Mouse (Mus musculus): ENCODE data around the gene Gfra1.

Gfra1 gene

GRCm38 (mm10) chr19:58336802-58337201 is 118.9 kb downstream of the Gfra1 start:
- no peak for DNase-seq (ENCODE audit: low read depth in 1 of 2, low spot score in 2 of 2)

- no peak for DNase-seq (ENCODE audit: low read depth in 1 of 2, low spot score in 2 of 2)
These were observed 119.9 kb downstream of the Gfra1 start for GRCm38 (mm10) chr19:58335585-58336530.

DNA sequence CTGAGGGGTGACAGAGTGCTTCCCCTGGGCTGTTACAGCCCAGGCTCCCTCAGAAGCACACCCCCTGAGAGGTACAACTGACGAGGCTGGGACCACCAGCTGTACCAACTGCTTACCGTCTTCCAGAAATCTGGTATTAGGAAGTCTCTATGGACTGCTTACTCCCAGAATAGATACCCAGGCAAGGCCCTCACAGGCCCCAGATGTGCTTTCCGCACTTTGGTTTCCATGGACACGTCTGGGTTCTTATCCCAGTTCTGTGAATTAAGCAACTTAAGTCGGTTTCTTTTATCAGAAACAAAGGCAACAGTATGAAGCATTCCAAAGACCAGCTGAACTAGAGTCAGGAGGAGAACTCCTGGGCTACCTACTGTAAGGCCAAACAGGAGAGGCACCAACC is 126.4 kb downstream of the Gfra1 start:
- no peak for DNase-seq (ENCODE audit: low read depth in 1 of 2, low spot score in 2 of 2)

DNA sequence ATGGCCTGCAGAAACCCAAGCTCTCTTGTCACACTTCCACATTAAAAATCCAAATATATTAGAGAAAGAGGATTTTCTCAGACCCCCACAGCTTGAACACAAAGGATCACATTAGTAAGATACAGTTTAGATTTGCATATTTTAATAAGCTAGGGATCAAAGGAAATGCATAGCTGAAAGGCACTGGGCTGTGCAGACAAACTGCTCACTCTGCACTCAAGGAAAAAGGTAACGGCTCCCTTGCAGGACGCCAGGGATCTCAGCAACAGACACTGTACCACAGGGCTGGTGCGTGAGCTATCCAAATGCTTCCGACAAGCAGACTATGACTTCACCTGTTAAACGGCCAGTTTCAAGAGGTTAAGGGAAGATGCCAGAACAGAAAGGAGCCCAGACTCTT is 127.7 kb downstream of the Gfra1 start:
- no peak for DNase-seq (ENCODE audit: low read depth in 1 of 2, low spot score in 2 of 2)

- no peak for DNase-seq (ENCODE audit: low read depth in 1 of 2, low spot score in 2 of 2)
These were observed 139.2 kb downstream of the Gfra1 start for GRCm38 (mm10) chr19:58316474-58316873.

DNA sequence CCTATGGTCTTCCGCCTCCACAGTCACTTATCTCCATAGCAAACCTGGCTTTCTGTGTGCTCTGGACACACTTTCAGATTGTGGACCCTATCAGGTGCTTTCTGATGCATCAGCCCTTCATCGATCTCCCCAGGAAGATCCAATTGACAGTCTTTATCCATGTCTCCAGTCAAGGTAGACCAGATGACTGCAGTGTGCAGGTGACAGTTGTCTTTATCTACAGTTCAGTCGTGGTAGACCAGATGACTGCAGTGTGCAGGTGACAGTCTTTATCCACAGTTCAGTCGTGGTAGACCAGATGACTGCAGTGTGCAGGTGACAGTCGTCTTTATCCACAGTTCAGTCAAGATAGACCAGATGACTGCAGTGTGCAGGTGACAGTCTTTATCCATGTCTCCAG is 140.0 kb downstream of the Gfra1 start:
- DNase-seq (ENCODE audit: low read depth in 1 of 2, low spot score in 2 of 2), result no peak

DNA sequence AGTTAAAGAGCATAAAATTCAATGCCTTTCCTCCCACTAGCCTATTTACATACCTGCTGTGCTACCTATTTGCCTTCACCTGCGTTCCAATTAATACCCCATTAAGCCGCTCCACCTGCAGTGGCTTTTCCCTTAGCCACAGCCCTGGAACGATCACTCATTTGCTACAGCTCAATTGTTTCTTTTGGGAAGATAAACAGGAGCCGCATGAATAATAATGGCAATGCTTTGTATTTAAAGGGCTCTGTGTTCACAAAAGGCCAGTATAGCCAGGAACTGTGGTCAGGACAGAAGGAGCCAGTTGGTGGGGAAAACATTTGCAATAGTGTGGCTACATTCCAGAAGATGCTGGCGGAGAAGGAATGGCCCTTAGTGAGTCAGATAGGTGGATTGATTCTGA is 141.1 kb downstream of the Gfra1 start:
- DNase-seq (ENCODE audit: low read depth in 1 of 2, low spot score in 2 of 2), result no peak

DNA sequence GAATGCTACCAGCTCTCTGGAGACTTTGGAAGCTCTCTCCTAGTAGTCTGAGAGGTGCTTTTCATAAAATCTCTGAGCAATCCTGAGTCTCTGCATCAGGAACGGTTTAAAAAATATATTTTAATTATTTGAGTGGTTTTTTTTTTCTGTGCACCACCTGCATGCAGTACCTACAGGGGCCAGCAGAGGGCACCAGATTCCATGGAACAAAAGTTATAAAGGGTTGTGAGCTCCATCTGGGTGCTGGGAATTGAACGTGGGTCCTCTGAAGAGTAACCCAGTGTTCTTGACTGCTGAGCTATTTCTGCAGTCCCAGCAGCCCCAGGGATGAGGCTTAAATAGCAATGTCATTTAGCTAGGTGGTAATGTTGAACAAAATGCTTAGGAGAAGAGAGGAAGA is 141.9 kb downstream of the Gfra1 start:
- DNase-seq (ENCODE audit: low read depth in 1 of 2, low spot score in 2 of 2), result no peak

GRCm38 (mm10) chr19:58312492-58312891 is 143.2 kb downstream of the Gfra1 start:
- no peak for DNase-seq (ENCODE audit: low read depth in 1 of 2, low spot score in 2 of 2)

DNA sequence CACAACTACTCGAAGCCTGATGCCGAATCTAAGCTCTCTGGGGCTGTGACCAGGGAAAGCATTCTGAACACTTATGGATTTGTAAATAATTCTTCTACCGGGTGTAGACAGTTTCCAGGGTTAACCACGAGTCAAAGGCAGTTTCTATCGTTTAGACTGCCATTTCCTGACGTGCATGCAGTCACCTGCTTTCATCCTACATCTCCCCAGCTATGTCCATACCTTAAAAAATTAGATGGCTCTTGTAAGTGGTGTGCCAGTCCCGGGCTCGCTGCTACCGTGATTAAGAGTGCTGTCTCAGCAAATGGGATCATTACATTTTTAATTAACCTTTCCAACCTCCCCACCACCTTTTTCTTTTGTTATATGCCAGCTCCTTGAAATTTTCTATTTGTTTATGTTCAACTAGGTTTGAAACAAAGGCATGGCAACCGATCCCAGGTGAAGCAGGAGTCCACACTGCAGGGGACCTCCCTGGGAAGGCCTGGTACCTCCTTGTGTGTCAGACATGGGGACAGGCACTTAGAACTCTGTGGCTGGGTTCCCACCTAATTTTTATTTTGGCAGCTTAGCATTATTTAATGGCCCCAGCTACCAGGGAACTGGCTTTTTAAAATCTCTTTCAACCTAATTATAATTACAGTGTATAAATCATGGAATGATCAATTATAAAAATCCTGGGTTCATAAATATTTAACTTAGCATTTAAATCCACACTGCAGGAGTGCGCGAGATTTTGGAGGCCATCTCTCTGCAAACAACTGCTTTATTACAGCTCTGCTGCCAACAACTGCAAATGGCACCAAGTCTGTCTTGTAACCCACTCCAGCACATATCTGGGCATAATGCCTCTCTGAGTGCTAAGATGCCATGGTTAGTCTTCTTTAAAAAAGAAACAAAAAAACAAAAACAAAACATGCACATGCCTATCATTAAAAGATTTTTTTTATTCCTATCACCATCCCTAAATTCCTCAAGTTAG is 145.1 kb downstream of the Gfra1 start:
- no peak for DNase-seq (ENCODE audit: low read depth in 1 of 2, low spot score in 2 of 2)

DNA sequence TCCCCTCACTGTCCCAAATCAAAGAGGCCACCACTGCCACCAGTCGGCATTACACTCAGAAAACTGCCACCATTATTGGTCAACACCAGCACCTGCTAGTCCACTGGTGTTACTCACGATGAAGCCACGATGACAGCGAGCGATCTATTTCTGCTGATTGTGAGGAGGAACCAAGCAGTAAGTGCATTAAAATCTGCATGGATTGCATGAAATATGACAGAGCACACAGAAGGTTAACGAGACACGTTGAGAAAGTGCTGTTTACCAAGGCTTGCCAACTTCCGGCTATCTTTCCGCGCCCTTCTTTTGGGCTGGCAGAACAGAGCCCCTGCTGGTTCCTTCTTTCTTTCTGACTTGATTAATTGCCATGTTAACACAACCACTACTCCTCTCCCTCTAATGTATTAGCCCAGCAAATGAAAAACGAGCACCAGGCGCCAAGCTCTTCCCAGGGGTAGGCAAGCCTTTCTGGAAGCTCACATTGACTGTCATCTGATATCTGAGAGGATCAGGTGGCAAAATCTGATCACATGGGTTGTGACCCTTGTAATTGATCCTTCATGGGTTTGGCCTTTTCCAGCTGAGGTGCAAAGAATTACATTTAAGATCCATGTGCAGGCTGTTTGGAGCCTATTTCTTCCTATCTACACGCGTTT is 146.0 kb downstream of the Gfra1 start:
- DNase-seq (ENCODE audit: low read depth in 1 of 2, low spot score in 2 of 2), result no peak

DNA sequence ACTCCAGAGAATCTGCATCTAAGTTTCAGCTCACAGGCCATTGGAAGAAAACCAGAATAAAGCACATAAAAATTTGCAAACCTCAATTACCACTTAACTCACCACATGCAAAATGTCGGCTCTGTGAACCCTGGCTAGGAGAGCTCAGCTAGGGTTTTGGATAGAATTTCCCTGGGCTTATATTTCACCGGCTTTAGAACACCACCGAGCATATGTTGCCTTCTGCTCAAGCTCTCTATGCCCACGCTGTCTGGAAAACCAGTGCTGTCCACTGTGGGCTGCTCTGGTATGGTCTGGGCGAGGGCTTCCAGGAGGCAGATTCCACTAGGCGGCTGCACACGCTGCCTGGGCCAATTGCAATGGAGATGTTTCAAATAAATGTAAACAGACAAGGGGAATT is 154.6 kb downstream of the Gfra1 start:
- DNase-seq (ENCODE audit: low read depth in 1 of 2, low spot score in 2 of 2), result no peak

- no peak for DNase-seq (ENCODE audit: low read depth in 1 of 2, low spot score in 2 of 2)
These were observed 157.8 kb downstream of the Gfra1 start for GRCm38 (mm10) chr19:58297926-58298325.

- DNase-seq (ENCODE audit: low read depth in 1 of 2, low spot score in 2 of 2), result no peak
These were observed 158.9 kb downstream of the Gfra1 start for GRCm38 (mm10) chr19:58296842-58297190.

DNA sequence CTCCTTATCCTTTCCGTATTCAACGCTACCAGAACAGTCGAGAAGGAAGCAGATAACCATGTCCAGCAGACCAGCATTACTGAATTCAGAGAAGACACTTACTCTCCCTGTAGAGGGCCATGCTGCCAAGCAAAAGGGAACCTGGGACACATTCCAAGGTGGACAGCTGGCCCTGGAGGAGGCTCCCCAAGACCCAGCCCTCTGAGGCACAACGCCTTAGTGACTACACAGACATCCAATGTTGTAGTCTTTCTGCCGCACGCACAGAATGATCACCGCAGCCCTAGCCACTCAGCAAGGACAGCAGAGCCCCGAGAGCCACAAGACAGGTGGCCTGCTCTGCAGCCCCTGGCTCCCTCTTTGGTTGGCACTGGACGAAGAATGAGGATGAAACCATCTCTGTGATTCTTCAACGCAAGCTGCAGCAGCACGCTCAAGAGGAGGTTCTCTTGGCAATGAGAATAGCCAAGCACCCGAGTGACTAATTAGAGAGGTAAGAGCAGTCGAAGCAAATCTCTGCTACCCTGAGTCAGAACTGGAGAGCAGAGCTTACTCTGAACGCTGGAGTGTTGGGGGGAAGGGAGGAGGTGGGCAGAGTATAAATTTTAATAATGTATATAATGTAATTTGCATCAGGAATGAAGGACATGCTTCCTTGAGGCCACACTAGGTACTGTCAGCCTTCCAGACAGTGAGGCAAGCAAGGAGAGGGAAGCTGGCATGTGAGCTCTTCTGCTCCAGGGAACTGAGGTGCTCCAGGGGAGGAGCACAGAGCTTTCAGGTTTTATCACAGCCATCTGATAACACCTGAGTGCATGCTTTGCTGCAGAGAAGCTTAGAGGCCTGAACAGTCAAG is 159.5 kb downstream of the Gfra1 start:
- DNase-seq (ENCODE audit: low read depth in 1 of 2, low spot score in 2 of 2), result no peak

- no peak for DNase-seq (ENCODE audit: low read depth in 1 of 2, low spot score in 2 of 2)
These were observed 167.6 kb downstream of the Gfra1 start for GRCm38 (mm10) chr19:58288145-58288544.

- DNase-seq (ENCODE audit: low read depth in 1 of 2, low spot score in 2 of 2), result no peak
These were observed 180.4 kb downstream of the Gfra1 start for GRCm38 (mm10) chr19:58275281-58275680.

GRCm38 (mm10) chr19:58271815-58272214 is 183.9 kb downstream of the Gfra1 start:
- no peak for DNase-seq (ENCODE audit: low read depth in 1 of 2, low spot score in 2 of 2)

DNA sequence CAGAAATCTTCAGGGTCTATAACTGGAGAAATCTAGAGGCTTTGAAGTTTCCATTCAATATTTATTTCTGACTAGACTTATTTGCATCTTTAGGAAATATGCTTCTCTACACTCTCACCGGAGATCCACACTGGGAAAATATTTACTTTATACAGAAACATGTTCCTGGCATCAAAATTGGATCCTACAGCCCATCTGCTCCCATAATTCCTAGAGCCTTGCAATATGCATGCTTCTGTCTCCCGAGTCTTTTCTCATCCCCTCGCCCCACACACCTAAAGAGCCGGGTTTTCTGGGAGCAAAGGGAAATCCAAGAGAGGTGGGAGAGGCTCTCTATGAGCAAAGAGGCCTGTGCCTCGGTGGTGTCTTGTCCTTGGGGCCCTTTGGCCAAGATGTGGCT is 184.9 kb downstream of the Gfra1 start:
- DNase-seq (ENCODE audit: low read depth in 1 of 2, low spot score in 2 of 2), result no peak

DNA sequence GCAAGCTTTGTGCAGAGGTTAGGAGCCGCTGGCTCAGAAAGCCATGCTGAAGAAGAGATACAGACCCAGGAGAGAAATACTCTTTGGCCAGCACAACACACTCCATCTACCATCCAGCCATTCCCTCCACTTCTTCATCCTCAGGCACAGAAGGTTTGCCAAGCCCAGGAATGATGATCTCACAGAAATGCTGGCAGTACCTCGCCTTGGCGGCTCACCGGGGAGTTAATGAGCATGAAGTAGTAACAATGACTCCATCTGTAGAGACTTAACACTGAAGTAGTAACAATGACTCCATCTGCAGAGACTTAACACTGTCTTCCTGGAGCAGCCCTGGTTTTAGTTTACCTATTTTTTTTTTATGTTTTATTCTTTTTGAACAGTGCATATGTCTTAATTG is 187.2 kb downstream of the Gfra1 start:
- no peak for DNase-seq (ENCODE audit: low read depth in 1 of 2, low spot score in 2 of 2)

DNA sequence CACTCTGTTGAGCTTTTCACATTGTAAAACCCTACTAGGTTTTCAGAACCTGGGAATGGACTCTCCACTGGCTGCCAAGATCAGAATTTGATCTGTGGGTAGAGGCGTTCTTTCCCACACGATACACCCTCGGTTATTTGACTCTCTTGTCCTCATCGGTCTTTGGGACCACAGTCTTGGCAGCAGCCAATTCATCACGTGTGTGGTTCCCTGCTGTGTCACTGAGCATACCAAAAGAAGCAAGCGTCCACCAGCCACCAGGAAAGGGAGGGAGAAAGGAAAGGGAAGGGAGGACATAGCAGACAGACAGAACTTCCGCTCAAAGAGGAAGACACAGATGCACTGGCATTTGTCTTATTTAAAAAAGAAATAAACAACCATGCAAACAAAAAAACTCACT is 189.1 kb downstream of the Gfra1 start:
- no peak for DNase-seq (ENCODE audit: low read depth in 1 of 2, low spot score in 2 of 2)

Measured in monocyte, adult 2 months (primary cell).